Mouse (Mus musculus): ENCODE measurements around the gene Nprl2.

- TF ChIP-seq TAL1 (IDR thresholded peaks at IDR 0.05; ENCODE audit: low read length) (no peak), GATA1 (IDR thresholded peaks at IDR 0.05; ENCODE audit: low read length) (no peak)
Measured at GRCm38 (mm10) chr9:107553541-107554318, 11.7 kb downstream of the Nprl2 start.
